In the genomic region with DNA sequence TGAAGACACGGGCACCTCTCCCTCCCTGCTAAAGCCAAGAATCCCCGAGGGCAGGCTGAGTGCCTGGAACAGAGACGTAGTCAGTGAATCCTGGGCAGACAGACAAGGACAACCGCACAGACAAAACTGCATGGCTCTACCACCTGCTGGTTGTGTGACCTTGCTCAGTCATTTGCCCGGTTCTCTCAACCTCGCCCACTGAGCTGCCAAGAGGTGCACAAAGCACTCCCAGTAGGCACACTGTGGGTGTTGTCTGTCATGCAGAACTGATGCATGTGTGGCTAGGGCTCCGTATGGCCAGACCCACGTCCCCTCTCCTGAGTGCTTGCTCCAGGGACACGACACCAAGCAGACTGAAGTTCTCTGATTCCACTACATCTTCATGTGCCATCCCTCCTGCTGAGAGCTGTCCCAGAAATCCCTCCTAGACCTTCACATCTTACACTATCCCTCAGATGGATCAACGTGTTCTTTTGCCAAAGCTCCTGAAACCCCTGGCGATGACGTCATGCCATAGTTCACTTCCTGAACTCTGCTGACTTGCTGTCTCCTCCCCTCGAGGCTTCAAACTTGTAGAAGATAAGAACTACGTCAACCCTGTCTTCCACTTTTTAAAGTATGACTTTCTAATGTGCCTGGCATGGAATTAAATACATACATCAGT, we compare ENCODE assay signal across 11 mouse cellular contexts. TPM values are rescaled to one million over a fixed set of nuclear protein-coding genes. Genes with fewer than 3 reads are reported as not detected.
DNase-seq lines count a peak whose midpoint lies in the region; ATAC-seq lines count a peak whose summit lies in the region.
"Had no signal": no experiment of that assay in that cellular context is flagged by ENCODE, and none has a peak within 500 bp of the region (broad histone marks: within the 10 kb centered on the region; RNA-seq: fewer than 3 reads in every experiment).

No protein-coding gene starts in this region.

- H3K27me3 ChIP-seq in heart, embryonic 11.5 days (ENCODE audit: control insufficient read depth, insufficient read depth, low read length), result no peaks in the 10 kb centered on the region
- no peaks in the 10 kb centered on the region for H3K27me3 ChIP-seq in liver, embryonic 13.5 days
- H3K27me3 ChIP-seq: forebrain, embryonic 13.5 days had no signal

- H3K27ac ChIP-seq in heart, embryonic 11.5 days (ENCODE audit: low read depth, low read length), result no peak overlapping the region
- peak overlapping the region; percentile 50 for H3K27ac ChIP-seq in liver, embryonic 13.5 days
- H3K27ac ChIP-seq: forebrain, embryonic 13.5 days had no signal

- 0 out of 2 replicates have a peak, but pooled peaks cover 3% of the 10 kb centered on the region for H3K4me1 ChIP-seq in heart, embryonic 11.5 days (ENCODE audit: control insufficient read depth, insufficient read depth, low read length)
- peaks cover 63% of the 10 kb centered on the region for H3K4me1 ChIP-seq in liver, embryonic 13.5 days (replicated peaks)

- no peak overlapping the region for H3K4me3 ChIP-seq in heart, embryonic 11.5 days (ENCODE audit: low read depth, low read length)
- H3K4me3 ChIP-seq in liver, embryonic 13.5 days (replicated peaks), result no peak overlapping the region
- H3K4me3 ChIP-seq: forebrain, embryonic 13.5 days; myocyte had no signal

- 0 out of 2 replicates have a peak, but pooled peaks have one; percentile 13 for ATAC-seq in heart, embryonic 11.5 days (replicated peaks; ENCODE audit: insufficient number of reproducible peaks, low FRiP score, low TSS enrichment)
- ATAC-seq in liver, embryonic 13.5 days (ENCODE audit: low read depth), result no peak; the same call in 1 of the 2 replicates
- ATAC-seq in megakaryocyte progenitor cell, adult 5-6 weeks (replicated peaks; ENCODE audit: poor library complexity), result peak; percentile 50; the same call in 1 of the 2 replicates

- H3K9me3 ChIP-seq in heart, embryonic 11.5 days (replicated peaks; ENCODE audit: control insufficient read depth, low read length), result no peaks in the 10 kb centered on the region
- H3K9me3 ChIP-seq in liver, embryonic 13.5 days (replicated peaks), result no peaks in the 10 kb centered on the region
- H3K9me3 ChIP-seq: forebrain, embryonic 13.5 days had no signal

- H3K36me3 ChIP-seq in heart, embryonic 11.5 days (ENCODE audit: control insufficient read depth, insufficient read depth, low read length), result peaks cover 46% of the 10 kb centered on the region
- peaks cover 88% of the 10 kb centered on the region for H3K36me3 ChIP-seq in liver, embryonic 13.5 days

- no peak overlapping the region for H3K9ac ChIP-seq in heart, embryonic 11.5 days (ENCODE audit: low read depth, low read length)
- 0 out of 2 replicates have a peak overlapping the region, but pooled peaks have one; percentile 0 for H3K9ac ChIP-seq in liver, embryonic 13.5 days
- H3K9ac ChIP-seq: forebrain, embryonic 13.5 days had no signal

- WGBS in heart, embryonic 11.5 days (ENCODE audit: insufficient replicate concordance), result 76% methylated on average over 14 of the region's 14 CpGs
- WGBS in liver, embryonic 13.5 days (ENCODE audit: insufficient replicate concordance), result 70% methylated on average over 14 of the region's 14 CpGs

- H3K4me2 ChIP-seq in heart, embryonic 11.5 days, result no peak overlapping the region
- no peak overlapping the region for H3K4me2 ChIP-seq in liver, embryonic 13.5 days
- H3K4me2 ChIP-seq: forebrain, embryonic 13.5 days had no signal

- no peak for DNase-seq in heart, adult 8-10 months (ENCODE audit: low spot score)
- DNase-seq in liver, embryonic 13.5 days, result no peak
- DNase-seq in liver (no peak), R1 (ENCODE audit: low read depth, low spot score) (peak; percentile 83)
- no peak for DNase-seq in cerebellum, postnatal 4 days (ENCODE audit: low spot score in 2 of 2)
- no peak for DNase-seq in urinary bladder, adult 18-20 months (ENCODE audit: low spot score in 2 of 2)
- DNase-seq: cerebellum, adult 9-10 months had no signal

RNA-seq across cellular contexts. Expression of a gene that starts 45.6 kb away (rescaled TPM):
- polyA plus RNA-seq in heart, embryonic 11.5 days (2014; fragmentation: Nextera tagmentation; extraction: Ambion mirVana), result 29.4 and 31.6 TPM in 2 replicates
- 10 to 100 TPM; 10.3 to 14.0 (median 11.1) TPM for total RNA-seq in heart, adult 8-10 months (2022)
- 59.4 and 73.6 TPM in 2 replicates for polyA plus RNA-seq in liver, embryonic 13.5 days (2015; fragmentation: Nextera tagmentation; extraction: Ambion mirVana)
- 0.34 and 0.47 TPM in 2 replicates for total RNA-seq in megakaryocyte progenitor cell, adult 5-6 weeks (2015)
- 1.5 TPM in 2 replicates for total RNA-seq in megakaryocyte progenitor cell, adult 5-6 weeks (2017)

Comparison
In these comparisons a context has a peak if more than half of its experiments do, and no peak if none do; other contexts are left out.
1. RNA of a gene that starts 45.6 kb away (total RNA-seq): 10.3 to 14.0 TPM in heart, adult 8-10 months; 0.34 to 1.5 TPM in megakaryocyte progenitor cell, adult 5-6 weeks; every median in the first group is over 4 times any median in the second.